Mouse (Mus musculus) thymus, adult 2 months (tissue): ENCODE data around the gene Cwc25.

Experiments
- CTCF ChIP-seq: fragments of 200-500 bp; IDR thresholded peaks from 2 replicates; pipeline ENCODE4 v1.5.1; 2012; ENCODE audit warnings: mild to moderate bottlenecking, control low read depth, low read length, moderate library complexity, borderline replicate concordance; ENCODE audit not compliant: control insufficient read depth, poor library complexity, insufficient read depth; ENCODE audit errors: extremely low read depth
- POLR2A ChIP-seq: fragments of 200-500 bp; IDR thresholded peaks from 2 replicates; pipeline ENCODE4 v1.6.1; 2012; ENCODE audit warnings: mild to moderate bottlenecking, low read length, control low read depth, moderate library complexity; ENCODE audit not compliant: control insufficient read depth, poor library complexity, insufficient read depth; ENCODE audit errors: extremely low read depth

GRCm38 (mm10) chr11:97811569-97812362, 45.4 kb upstream of the Cwc25 start:
- TF ChIP-seq CTCF (no peak), POLR2A (no peak)
